Mouse (Mus musculus): Measurements from ENCODE around the gene Thrsp.

Thrsp gene

GRCm38 (mm10) chr7:97379304-97379703, 38.2 kb downstream of the Thrsp start:
- DNase-seq (ENCODE audit: low spot score in 2 of 2): no peak

- DNase-seq (ENCODE audit: low spot score in 2 of 2): no peak
Measured at GRCm38 (mm10) chr7:97375906-97376305, 41.6 kb downstream of the Thrsp start.

DNA sequence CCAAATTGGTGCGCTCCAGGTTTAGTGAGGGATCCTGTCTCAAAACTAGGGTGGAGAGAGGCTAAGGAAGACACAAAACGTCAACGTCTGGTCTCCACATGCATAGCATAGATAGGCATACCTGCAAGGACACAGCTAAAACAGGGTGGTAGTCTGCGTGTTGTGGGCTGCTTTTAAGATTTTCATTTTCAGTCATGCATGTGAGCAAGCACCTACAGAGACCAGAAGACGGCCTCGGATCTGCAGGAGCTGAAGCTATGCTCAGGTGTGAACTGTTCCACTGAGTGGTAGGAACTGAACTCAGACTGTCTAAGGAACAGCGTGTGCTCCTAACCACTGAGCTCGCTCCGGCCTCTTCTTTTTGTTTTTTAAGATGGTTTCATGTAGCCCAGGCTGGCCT, 42.4 kb downstream of the Thrsp start:
- DNase-seq (ENCODE audit: low spot score in 2 of 2): no peak

- no peak for DNase-seq (ENCODE audit: low spot score in 2 of 2)
Measured at GRCm38 (mm10) chr7:97365887-97366286, 51.6 kb downstream of the Thrsp start.
